Mouse (Mus musculus) brain, embryonic 14.5 days (tissue): ENCODE measurements at regions not wholly inside any gene's neighbourhood (a gene's known extent, or its start where the extent isn't known, plus 50 kb on each side); places are given as distances from the start of the nearest gene placed in this dataset.

Experiments
- CTCF ChIP-seq: fragments of 200-500 bp; IDR thresholded peaks from 2 replicates; pipeline ENCODE4 v1.5.1; 2012; ENCODE audit warnings: inconsistent platforms, mild to moderate bottlenecking, moderate library complexity, borderline replicate concordance; ENCODE audit not compliant: insufficient read depth, insufficient read length; ENCODE audit errors: extremely low read depth
- POLR2A ChIP-seq: fragments of 200-500 bp; IDR thresholded peaks from 2 replicates; pipeline ENCODE4 v1.6.1; 2012; ENCODE audit warnings: mild to moderate bottlenecking, inconsistent platforms, borderline replicate concordance; ENCODE audit not compliant: poor library complexity, insufficient read depth, insufficient read length, severe bottlenecking; ENCODE audit errors: extremely low read depth

DNA sequence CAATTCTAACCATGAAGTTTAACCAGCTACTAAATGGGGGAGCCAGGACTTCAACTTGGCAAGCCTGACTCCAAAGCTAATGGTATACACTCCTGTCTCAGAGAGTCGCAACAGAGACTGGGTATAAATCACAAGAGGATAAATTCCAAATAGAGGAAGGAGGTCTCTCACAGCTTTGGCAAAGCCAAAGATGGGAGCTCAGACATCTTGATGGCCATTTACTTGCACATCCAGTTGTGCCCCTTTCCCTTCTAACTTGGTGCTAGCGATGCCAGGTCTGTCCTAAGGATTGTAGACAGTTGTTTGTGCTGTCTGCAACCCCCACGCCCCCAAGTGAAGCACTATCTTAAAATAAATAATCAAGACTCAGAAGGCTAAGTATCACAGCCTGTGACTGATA is 72.7 kb upstream of the Foxo1 start:
- TF ChIP-seq CTCF (no peak), POLR2A (no peak)
